Mouse (Mus musculus): ENCODE results near the gene Tex21. TPM values are rescaled to one million over a fixed set of nuclear protein-coding genes. Genes with fewer than 3 reads are reported as not detected.
"Not testable (repeated sequence)": the region's sequence is repeated elsewhere in the genome, so short reads cannot be mapped to it uniquely, and the experiment has no call there.

The Tex21 gene
- total and polyA plus RNA-seq, 2 experiments from 2014 or later, result not detected

- Histone ChIP-seq H3K9me3 (ENCODE audit: low read length) (no peaks in the 10 kb centered on the region), H3K4me1 (ENCODE audit: insufficient read depth, low read length) (peaks cover 6% of the 10 kb centered on the region), H3K4me3 (ENCODE audit: low read length) (no peak overlapping the region), H3K36me3 (ENCODE audit: insufficient read depth, low read length) (no peaks in the 10 kb centered on the region), H3K27me3 (ENCODE audit: insufficient read depth, low read length) (no peaks in the 10 kb centered on the region), H3K9ac (replicated peaks; ENCODE audit: low read length) (no peak overlapping the region), H3K27ac (no peak overlapping the region), H3K4me2 (ENCODE audit: low read depth, low read length) (no peak overlapping the region)
- no peak for TF ChIP-seq CTCF (IDR thresholded peaks at IDR 0.05; ENCODE audit: low read depth)
- ATAC-seq (no peak), DNase-seq (ENCODE audit: low spot score) (no peak)
- 71% methylated on average over 4 of the region's 4 CpGs for WGBS
Observed at GRCm38 (mm10) chr12:76179527-76179926, 67.0 kb downstream of the Tex21 start.

- Histone ChIP-seq H3K9ac (replicated peaks; ENCODE audit: low read length) (no peak overlapping the region), H3K27ac (no peak overlapping the region), H3K4me1 (ENCODE audit: insufficient read depth, low read length) (peaks cover 6% of the 10 kb centered on the region), H3K27me3 (ENCODE audit: insufficient read depth, low read length) (no peaks in the 10 kb centered on the region), H3K36me3 (ENCODE audit: insufficient read depth, low read length) (no peaks in the 10 kb centered on the region), H3K4me3 (ENCODE audit: low read length) (no peak overlapping the region), H3K9me3 (ENCODE audit: low read length) (no peaks in the 10 kb centered on the region), H3K4me2 (ENCODE audit: low read depth, low read length) (no peak overlapping the region)
- no peak for TF ChIP-seq CTCF (IDR thresholded peaks at IDR 0.05; ENCODE audit: low read depth)
- WGBS, result 65% methylated on average over 5 of the region's 5 CpGs
- no peak for DNase-seq (ENCODE audit: low spot score)
- no peak for ATAC-seq
Observed at GRCm38 (mm10) chr12:76179051-76179450, 67.5 kb downstream of the Tex21 start.

GRCm38 (mm10) chr12:76177864-76178518 is 68.6 kb downstream of the Tex21 start:
- Histone ChIP-seq H3K36me3 (ENCODE audit: insufficient read depth, low read length) (no peaks in the 10 kb centered on the region), H3K4me3 (ENCODE audit: low read length) (peak overlapping the region; percentile 45), H3K9ac (replicated peaks; ENCODE audit: low read length) (no peak overlapping the region), H3K9me3 (ENCODE audit: low read length) (no peaks in the 10 kb centered on the region), H3K27ac (no peak overlapping the region), H3K4me1 (ENCODE audit: insufficient read depth, low read length) (peaks cover 6% of the 10 kb centered on the region), H3K4me2 (ENCODE audit: low read depth, low read length) (peak overlapping the region; percentile 96), H3K27me3 (ENCODE audit: insufficient read depth, low read length) (no peaks in the 10 kb centered on the region)
- peak; percentile 87 for TF ChIP-seq CTCF (IDR thresholded peaks at IDR 0.05; ENCODE audit: low read depth)
- 37% methylated on average over 16 of the region's 16 CpGs for WGBS
- ATAC-seq, result 0 out of 2 replicates have a peak, but pooled peaks have one; percentile 51
- DNase-seq (ENCODE audit: low spot score), result peak; percentile 81

GRCm38 (mm10) chr12:76177000-76177863 is 69.3 kb downstream of the Tex21 start, which contains the start of gene Esr2:
Gene Esr2, minus strand, starts transcription at chr12:76177259.
- no peak for TF ChIP-seq CTCF (IDR thresholded peaks at IDR 0.05; ENCODE audit: low read depth)
- Histone ChIP-seq H3K9ac (replicated peaks; ENCODE audit: low read length) (peak within 1 kb of the TSS; percentile 49), H3K4me1 (ENCODE audit: insufficient read depth, low read length) (peaks cover 6% of the 10 kb centered on the region), H3K27ac (no peak within 1 kb of the TSS), H3K9me3 (ENCODE audit: low read length) (no peaks in the 10 kb centered on the region), H3K27me3 (ENCODE audit: insufficient read depth, low read length) (no peaks in the 10 kb centered on the region), H3K4me3 (ENCODE audit: low read length) (peak within 1 kb of the TSS; percentile 45), H3K4me2 (ENCODE audit: low read depth, low read length) (peak within 1 kb of the TSS; percentile 96), H3K36me3 (ENCODE audit: insufficient read depth, low read length) (no peaks in the 10 kb centered on the region)
- peak; percentile 40 for DNase-seq (ENCODE audit: low spot score)
- under 1% methylated on average over 39 of the region's 39 CpGs for WGBS
- ATAC-seq, result peak; percentile 70; the same call in 1 of the 2 replicates

GRCm38 (mm10) chr12:76165641-76166040 is 80.9 kb downstream of the Tex21 start:
- TF ChIP-seq CTCF (IDR thresholded peaks at IDR 0.05; ENCODE audit: low read depth), result no peak
- no peak overlapping the region for H3K4me2 ChIP-seq (ENCODE audit: low read depth, low read length)
- H3K36me3 ChIP-seq (ENCODE audit: insufficient read depth, low read length), result no peaks in the 10 kb centered on the region
- H3K4me1 ChIP-seq (ENCODE audit: insufficient read depth, low read length), result no peaks in the 10 kb centered on the region
- no peaks in the 10 kb centered on the region for H3K9me3 ChIP-seq (ENCODE audit: low read length)
- ATAC-seq (no peak), DNase-seq (ENCODE audit: low spot score) (no peak)
- H3K27me3 ChIP-seq (ENCODE audit: insufficient read depth, low read length), result no peaks in the 10 kb centered on the region
- no peak overlapping the region for H3K9ac ChIP-seq (replicated peaks; ENCODE audit: low read length)
- 73% methylated on average over 5 of the region's 5 CpGs for WGBS
- no peak overlapping the region for H3K4me3 ChIP-seq (ENCODE audit: low read length)
- H3K27ac ChIP-seq, result no peak overlapping the region

GRCm38 (mm10) chr12:76152389-76152788 is 94.2 kb downstream of the Tex21 start:
- not testable (repeated sequence) for H3K4me1 ChIP-seq (ENCODE audit: insufficient read depth, low read length); H3K36me3 ChIP-seq (ENCODE audit: insufficient read depth, low read length); H3K27ac ChIP-seq; H3K27me3 ChIP-seq (ENCODE audit: insufficient read depth, low read length); H3K9me3 ChIP-seq (ENCODE audit: low read length); H3K9ac ChIP-seq (replicated peaks; ENCODE audit: low read length)
- 8% methylated on average over 30 of the region's 30 CpGs for WGBS
- H3K4me3 ChIP-seq (ENCODE audit: low read length), result peak overlapping the region; percentile 34
- H3K4me2 ChIP-seq (ENCODE audit: low read depth, low read length), result peak overlapping the region; percentile 54
- ATAC-seq, result peak; percentile 43; the same call in 1 of the 2 replicates
- DNase-seq (ENCODE audit: low spot score), result peak; percentile 12

Other genes with a start within 250 kb of the Tex21 start
- 0.29 and 0.31 TPM in 2 replicates for gene Esr2, start 69.5 kb downstream of the Tex21 start, total RNA-seq (2014; rRNA removed)
- gene Esr2, start 69.5 kb downstream of the Tex21 start, polyA plus RNA-seq (2015; fragmentation: Nextera tagmentation; extraction: Ambion mirVana), result 0.28 and 0.35 TPM in 2 replicates
- 30.9 and 31.3 TPM in 2 replicates for gene Mthfd1, start 8.6 kb upstream of the Tex21 start, total RNA-seq (2014; rRNA removed)
- 33.1 and 37.1 TPM in 2 replicates for gene Mthfd1, start 8.6 kb upstream of the Tex21 start, polyA plus RNA-seq (2015; fragmentation: Nextera tagmentation; extraction: Ambion mirVana)
- gene Akap5, start 78.1 kb upstream of the Tex21 start, total RNA-seq (2014; rRNA removed), result 13.1 and 15.0 TPM in 2 replicates
- gene Akap5, start 78.1 kb upstream of the Tex21 start, polyA plus RNA-seq (2015; fragmentation: Nextera tagmentation; extraction: Ambion mirVana), result 11.8 and 12.5 TPM in 2 replicates
- 20.5 and 25.2 TPM in 2 replicates for gene Zbtb25, start 122.9 kb upstream of the Tex21 start, total RNA-seq (2014; rRNA removed)
- gene Zbtb25, start 122.9 kb upstream of the Tex21 start, polyA plus RNA-seq (2015; fragmentation: Nextera tagmentation; extraction: Ambion mirVana), result 12.1 and 12.7 TPM in 2 replicates
- gene Zbtb1, start 123.5 kb upstream of the Tex21 start, total RNA-seq (2014; rRNA removed), result 3.3 and 3.6 TPM in 2 replicates
- 3.0 and 3.1 TPM in 2 replicates for gene Zbtb1, start 123.5 kb upstream of the Tex21 start, polyA plus RNA-seq (2015; fragmentation: Nextera tagmentation; extraction: Ambion mirVana)
- 9.6 and 17.2 TPM in 2 replicates for gene Hspa2, start 157.4 kb upstream of the Tex21 start, total RNA-seq (2014; rRNA removed)
- 11.1 and 13.8 TPM in 2 replicates for gene Hspa2, start 157.4 kb upstream of the Tex21 start, polyA plus RNA-seq (2015; fragmentation: Nextera tagmentation; extraction: Ambion mirVana)
- 0.25 and 0.52 TPM in 2 replicates for gene Ppp1r36, start 170.8 kb upstream of the Tex21 start, total RNA-seq (2014; rRNA removed)
- gene Ppp1r36, start 170.8 kb upstream of the Tex21 start, polyA plus RNA-seq (2015; fragmentation: Nextera tagmentation; extraction: Ambion mirVana), result 2.7 and 2.8 TPM in 2 replicates